In the genomic region with DNA sequence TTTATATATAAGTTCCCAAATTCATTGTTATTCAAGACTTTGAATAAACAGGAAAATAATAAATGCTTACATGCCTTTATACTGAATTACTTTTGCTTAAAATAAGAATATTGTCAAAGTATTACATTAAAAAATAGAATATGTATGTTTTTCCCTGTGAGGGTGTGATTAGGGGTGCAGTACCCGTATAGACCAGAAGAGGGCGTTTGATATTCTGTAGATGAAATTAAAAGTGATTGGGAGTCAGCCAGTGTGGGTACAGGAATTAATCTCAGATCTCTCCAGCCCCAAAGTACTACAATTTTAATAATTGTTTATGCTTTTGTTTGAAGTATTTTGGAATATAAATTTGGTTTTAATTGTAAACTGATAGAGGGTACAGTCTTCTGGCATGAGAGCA, we compare ENCODE assay signal across 8 mouse cellular contexts.
DNase-seq lines count a peak whose midpoint lies in the region.

No protein-coding gene starts in this region.

- intact Hi-C loops in left cerebral cortex, postnatal 4 days (cut with DNase I): no loop called here

- DNase-seq in cerebellum, adult 9-10 months: peak; percentile 20
- no peak for DNase-seq in cerebellum, adult 9-11 months
- DNase-seq in left cerebral cortex, postnatal 4 days: peak; percentile 32
- DNase-seq in left cerebral cortex, adult 11 months (ENCODE audit: low spot score): no peak
- peak; percentile 42 for DNase-seq in CD4-positive, CD25-positive, alpha-beta regulatory T cell, adult 2 months (ENCODE audit: low read depth, low spot score)
- DNase-seq in cerebellum, postnatal 36 days: peak; percentile 7 to 43
- peak; percentile 15 for DNase-seq in retina, postnatal 1 day
- DNase-seq in spleen, postnatal 14 days (ENCODE audit: low spot score in 2 of 2): no peak

Comparison
In these comparisons a context has a peak if more than half of its experiments do, and no peak if none do; other contexts are left out.
1. DNase-seq: peak in cerebellum, adult 9-10 months (single experiment), left cerebral cortex, postnatal 4 days (single experiment), CD4-positive, CD25-positive, alpha-beta regulatory T cell, adult 2 months (single experiment), cerebellum, postnatal 36 days (2 of 2) and retina, postnatal 1 day (single experiment); none in cerebellum, adult 9-11 months (single experiment), left cerebral cortex, adult 11 months (single experiment) and spleen, postnatal 14 days (0 of 2).